Mouse (Mus musculus) thymus, postnatal 4 days (tissue): ENCODE data around the gene Lmntd1.

ENCODE experiments used
- DNase-seq: peaks from one replicate; pipeline ENCODE4 v3.0.0; 2021

The Lmntd1 gene

DNA sequence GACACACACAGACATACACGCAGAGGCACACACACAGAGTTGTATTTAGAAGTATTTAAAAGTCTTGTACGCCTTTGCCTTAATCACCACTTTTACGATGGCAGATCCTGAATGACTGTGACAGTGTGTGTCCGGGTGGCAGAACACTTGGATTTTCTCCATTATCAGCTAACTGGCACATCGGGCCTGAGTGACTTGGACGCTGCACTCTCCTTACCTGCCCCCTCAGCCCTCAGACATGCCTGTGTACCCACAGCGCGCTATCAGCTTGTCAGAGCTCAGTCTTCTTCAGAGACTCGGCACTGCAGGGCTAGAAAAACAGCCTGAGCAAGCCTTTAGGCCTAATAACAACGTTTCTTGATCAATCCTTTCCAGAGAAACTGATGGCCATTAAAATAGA is 187.6 kb downstream of the Lmntd1 start:
- DNase-seq, result no peak

DNA sequence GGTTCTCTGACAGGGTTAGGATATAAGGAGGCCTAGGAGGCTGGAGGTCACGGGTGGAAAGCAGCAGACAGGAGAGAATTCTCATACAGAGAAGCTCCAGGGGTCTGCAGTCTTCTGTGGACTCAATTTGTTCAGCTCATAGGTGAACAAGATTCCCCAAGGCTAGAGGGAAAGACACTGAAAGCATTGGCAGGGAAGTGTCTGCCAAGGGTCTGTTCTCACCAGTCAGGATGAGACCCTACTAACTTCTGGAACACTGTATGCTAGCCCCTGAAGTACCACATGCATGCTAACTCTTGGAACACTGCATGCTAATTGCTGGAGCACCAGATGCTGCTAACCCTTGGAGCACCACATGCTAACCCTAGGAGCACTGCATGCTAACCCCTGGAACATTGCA is 190.0 kb downstream of the Lmntd1 start:
- no peak for DNase-seq

DNA sequence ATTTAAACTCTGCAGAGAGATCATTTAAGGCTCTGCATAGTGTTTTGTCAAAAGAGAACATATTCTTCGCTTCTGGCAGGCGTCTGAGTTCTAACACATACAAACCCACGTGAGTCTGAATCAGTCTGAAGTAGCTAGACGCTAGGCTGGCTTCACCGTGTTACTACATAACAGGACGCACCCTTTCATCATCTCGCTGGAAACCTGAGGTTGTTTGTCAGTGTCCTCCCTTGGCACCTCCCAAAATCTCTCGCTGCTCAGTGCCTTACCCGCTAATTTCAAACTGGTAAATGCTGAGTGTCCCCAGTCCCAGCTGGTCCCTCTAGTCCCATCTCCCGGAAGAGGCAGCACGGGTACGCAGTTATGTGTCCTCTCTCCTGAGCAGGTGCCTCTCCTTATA is 190.6 kb downstream of the Lmntd1 start:
- no peak for DNase-seq

DNA sequence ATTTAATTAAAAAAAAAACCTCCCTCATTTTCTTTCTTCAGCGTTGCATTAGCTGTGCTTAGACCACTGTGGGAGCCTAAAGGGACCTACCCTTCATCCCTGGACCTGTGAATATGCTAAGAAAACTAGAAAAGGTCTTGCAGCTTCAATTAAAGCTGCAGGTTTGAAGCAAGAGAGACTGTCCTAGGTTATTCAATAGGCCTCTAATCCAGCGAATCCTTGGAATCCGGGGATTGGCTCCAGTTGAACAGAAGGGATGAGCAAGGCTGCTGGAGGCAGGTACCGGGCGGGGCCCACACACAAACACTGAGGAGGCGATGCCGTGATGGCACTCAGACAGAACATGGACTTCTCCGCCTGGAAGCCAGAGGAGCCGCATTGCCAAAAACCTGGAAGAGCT is 192.5 kb downstream of the Lmntd1 start:
- DNase-seq, result no peak

DNA sequence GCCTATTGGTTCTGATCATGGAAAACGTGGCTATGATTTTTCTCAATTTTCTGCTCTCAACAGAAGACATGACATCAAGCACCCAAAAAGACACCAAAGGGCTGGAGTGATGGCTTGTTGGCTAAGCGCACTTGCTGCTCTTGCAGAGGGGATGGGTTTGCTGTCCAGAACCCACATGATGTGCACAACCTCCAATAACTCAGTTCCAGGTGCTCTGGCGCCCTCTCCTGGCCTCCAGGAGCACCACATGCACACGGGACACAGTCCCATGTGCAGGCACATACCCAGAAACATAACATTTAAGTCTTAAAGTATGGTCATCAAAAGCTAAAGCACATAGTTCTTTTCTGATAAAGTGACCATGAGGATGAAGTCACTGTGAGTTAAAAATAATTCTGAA is 193.7 kb downstream of the Lmntd1 start:
- peak; percentile 55 for DNase-seq

DNA sequence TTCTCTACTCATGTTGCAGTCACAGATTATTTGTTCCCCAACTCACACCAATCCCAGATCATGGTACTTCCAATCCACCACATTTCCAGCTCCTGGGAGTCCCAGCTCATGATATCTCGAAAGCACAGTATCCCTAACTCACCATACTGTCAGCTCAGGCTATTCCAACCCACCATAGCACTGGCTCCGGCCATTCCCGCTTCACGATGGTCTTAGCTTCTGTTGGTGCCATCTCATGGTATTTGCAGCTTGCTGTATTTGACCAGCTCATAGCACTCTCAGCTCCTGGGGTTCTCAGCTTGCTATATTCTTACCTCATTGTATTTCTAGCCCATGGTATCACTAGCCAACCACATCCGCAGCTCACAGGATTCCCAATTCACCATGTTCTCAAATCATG is 195.3 kb downstream of the Lmntd1 start:
- no peak for DNase-seq

DNA sequence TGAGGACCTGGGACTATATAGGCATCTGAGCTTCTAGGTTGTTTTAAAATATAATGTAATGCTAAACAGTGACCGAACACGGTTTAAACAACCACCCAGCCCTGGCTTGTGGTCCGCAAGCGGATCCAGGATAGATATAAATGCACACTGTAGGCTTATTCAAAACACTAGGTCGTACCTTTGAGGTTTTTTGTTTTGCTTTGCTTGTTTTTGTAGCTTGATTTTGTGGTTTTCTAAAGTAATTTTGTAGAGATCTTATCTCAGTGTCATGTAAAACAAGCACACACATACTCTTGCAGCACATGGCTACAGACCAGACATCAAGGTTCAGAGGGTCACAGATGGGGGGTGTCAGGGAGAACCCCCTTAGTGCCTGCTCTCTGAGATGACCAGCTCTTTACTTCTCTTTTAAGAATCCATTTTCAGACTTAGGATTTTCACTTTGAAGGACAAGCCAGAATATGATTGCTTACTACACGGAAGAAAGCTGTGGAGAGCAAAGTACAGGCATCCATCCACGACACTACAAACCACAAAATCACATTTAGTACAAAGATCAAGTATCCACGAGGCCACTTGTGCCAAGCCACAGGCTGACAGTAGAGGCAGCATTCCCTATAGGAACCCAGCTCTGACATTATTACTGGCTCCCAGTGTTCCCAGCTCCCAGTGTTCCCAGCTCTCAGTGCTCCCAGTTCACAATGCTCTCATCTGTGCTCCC is 196.2 kb downstream of the Lmntd1 start:
- no peak for DNase-seq

DNA sequence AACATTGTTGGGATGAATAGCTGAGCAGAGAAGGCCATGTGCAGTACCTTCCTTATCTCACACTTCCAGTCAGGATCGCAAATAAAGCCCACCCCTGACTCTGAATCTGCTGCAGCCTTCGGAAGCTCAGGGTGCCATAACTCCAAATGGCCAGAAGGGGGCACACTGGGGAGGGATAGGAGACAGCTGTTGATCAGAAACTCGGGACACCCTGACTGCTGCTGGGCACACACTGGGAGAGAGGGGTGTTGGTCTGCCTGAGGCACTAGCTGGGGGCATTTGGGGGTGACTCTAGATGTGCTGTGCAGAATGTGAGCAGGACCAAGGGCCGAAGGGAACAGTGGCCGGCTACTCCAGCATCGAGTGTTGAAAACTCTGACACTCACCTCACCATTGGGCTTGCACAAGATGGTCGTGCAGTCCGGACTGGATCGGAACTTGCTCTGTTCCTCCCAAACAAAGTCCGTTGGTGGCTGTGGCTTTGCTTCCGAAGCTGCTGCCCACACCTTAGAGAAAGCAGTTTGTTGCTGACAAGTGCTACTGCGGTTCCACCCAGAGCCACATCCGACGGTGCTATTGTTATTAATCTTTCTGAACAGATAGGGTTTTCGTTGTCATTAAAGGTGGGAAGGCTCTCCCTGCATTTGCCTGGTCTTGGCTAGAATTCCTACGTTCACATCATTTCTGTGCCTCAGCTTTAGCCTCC is 197.0 kb downstream of the Lmntd1 start:
- DNase-seq, result peak; percentile 78

DNA sequence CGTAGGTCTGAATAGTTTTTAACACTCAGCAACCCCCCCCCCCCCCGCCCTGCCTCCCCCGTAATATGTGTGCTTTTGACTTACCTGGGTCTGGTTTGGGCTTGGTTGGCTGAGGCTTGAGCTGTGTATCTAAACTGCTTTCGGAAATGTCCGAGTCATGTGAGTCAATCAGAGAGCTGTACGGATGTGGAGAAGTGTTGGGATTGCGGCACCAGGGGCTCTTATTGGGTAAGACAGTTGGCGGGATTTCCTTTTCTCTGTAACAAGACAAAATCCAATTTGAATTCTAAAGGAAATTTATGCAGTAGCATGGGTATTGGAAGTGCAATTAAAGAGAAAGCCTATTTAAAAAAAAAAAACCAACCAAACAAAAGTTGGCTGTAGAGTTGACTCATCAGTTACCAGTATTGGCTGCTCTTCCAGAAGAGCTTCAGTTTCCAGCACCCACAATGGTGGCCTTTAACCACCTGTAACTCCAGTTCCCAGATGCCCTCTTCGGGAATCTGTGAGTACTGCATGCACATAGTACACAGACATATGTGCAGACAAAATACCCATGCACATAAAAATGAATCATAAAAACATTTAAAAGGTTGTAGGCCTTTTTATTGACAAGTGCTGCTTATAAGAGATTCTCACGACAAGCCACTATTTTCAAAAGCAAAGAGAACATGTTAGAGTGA is 209.6 kb downstream of the Lmntd1 start:
- no peak for DNase-seq

DNA sequence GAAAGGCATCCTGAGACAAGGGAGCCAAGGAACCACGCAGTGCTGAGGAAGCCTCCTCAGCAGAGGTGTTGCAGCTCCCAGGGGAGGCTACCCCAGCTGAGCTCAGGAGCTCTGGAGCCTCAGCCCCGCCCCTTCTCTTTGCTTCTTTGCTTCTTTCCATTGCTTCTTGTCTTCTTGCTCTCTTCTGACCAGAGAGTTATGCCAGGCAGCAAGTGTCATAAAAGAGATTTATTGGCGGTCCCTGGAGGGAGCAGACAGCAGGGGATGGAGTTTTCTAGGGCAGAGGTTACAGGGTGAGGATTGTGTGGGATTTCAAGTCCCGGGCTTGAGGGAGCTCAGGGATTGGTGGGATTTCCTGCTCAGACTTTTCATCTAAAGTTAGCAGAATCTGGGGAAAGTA is 213.0 kb downstream of the Lmntd1 start:
- DNase-seq, result no peak

DNA sequence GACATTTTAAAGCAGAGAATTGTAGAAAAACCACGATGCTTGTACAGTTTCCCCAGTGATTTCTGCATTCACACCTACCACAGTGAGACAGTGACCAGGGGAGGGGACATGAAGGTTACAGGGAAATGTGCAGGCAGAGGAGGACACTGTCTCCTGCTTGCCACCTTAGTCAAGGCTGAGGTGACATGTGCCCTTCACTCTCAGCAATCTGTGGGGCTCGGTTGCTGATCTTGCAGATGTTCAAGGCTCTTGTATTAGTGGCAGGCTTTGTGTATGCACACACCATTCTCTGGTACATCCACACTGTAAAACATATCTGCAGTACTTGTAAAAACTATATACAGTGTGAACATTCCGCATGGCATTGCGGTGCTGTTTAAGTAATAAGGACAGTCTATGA is 216.2 kb downstream of the Lmntd1 start:
- DNase-seq, result no peak

DNA sequence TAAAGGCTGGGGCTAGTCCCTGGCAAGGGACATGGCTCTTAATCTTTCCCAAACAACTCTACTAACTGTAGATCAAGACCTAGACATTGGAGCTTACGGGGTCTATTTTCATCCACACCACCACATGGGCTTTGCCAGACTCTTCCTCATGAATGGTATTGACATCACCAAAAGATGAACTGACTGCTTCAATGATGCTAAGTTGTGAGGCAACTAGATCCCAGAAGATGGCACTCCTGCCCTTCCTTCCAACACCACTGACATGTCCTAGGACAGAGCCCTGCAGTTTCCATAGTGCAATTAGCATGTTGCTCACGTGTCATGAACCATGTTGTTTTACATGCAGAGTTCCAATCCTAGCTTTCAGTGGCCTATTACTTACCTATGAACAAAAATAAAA is 217.6 kb downstream of the Lmntd1 start:
- DNase-seq, result no peak

DNA sequence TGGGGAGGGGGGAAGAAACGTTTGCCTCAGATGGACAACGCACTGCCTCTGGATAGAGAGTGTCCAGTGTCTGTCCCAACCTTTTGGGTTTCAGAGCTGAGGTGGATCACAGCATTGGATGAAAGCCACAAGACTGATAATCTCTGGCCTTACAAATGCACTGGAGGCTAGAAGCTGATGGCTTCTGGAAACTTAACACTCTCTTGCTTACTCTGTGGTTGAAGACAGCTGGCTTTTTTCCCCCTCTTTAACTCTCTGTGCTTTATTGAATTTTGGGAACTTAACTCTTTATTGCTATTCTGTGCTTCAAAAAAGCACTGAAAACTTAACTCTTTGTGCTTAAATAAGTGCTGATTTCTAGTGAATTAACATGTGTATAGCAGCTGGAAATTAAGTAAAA is 223.7 kb downstream of the Lmntd1 start:
- no peak for DNase-seq

DNA sequence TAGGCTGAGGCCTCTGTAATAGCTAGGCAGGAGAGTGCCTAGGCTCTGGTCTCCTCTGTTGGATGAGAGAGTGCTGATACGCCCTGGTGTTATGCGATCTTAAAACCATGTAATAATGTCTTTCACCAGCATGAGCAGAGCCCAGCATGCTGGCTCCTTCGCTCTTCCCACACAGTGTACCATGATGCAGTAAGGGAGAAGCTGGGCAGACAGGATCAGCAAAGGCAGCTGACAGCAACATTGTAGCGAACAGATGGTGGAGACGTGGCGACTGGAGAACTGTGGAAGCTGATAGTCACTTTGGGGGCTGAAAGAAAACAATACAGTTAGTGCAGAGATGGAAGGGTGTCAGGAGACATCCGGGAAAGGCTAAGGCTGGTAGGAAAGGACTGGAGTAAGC is 224.2 kb downstream of the Lmntd1 start:
- DNase-seq, result no peak

DNA sequence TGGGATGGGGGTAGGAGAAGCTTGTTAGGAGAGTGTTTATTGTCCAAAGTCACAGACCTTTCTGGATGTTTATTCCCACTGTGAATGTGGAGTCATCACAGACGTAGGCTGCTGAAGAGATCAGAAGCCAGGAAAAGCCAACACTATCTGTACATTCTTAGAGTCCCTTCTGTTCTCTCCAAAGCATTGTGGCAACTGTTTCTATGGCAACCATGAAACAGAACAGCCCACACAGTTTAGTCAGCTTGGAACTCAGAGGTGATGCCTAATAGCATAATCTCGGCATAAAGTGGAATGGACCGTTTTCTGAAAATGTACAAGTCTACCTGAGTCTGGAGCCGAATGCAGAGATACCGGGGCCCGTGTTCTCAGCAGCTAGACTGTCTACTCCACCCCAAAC is 226.7 kb downstream of the Lmntd1 start:
- no peak for DNase-seq

DNA sequence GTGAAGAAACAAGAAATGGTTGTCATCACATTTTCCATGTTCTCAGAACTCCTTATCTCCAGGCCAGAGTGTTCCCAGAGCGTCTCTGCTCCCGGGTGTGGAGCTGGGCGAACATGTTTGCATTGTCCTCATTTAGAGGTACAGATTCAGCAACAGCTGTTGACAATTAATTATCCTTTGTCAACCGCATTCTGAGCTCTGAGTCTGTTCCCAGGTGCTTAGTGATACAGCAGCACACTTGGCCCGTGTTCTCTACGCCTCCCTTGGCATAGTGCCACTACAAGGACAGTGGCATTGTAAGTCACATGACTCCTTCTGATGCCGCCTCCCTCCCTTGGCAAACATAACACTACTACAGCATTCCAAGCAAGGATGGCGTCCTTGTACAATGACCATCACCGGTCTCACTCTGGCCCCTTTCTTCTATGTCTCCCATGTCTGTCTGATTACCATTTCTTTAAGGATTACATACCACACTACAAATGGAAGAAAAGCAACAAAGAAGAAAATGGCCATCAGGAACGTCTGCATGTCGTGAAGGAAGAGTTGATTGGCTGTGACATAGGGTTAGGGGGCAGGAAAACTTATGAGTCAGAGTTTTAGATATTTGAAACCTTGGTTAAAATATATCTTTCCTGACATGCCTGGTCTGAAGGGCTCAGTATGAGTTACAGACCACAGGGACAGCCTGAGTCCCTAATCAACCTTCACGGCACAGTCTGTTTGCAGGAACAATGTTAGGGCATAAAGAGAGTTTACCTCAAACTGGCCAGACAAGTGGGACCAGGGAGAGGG is 231.3 kb downstream of the Lmntd1 start:
- DNase-seq, result no peak

DNA sequence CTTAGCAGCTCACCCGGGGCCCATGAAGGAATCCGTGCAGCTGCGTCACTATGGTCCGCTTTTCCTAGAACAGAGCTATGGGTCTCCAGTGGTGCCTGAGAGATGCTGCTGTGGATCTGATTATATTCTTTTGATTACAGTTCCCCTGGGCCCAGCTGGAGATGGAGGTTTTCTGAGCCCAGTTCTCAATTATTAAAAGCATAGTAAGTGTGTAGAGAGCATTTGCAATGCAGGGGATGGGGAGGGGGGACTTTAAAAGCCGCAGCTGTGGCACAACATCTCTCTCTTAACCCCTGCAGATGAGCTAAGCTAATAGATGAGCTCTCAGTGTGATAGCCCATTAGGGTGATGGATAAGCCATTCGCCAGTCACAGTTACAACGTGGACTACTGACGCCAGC is 233.2 kb downstream of the Lmntd1 start:
- DNase-seq, result no peak

DNA sequence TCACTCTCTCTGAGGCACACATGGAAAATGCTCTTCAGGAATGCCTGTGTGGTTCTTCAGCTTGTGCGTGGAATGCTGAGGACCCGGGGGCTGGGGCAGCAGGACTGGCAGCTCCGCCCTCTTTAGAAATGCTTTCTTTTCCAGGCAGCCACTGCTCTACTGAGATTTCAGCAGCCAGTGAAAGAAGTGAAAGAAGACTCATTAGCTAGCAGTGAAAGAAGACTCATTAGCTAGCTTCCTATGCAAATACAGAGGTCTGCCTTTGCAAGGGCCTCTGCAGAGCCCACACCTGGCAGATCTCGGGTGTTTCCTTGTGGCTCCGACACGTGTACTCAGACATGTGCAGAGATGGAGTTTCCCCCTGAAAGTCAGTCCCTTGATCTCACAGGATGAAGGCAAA is 234.9 kb downstream of the Lmntd1 start:
- no peak for DNase-seq

DNA sequence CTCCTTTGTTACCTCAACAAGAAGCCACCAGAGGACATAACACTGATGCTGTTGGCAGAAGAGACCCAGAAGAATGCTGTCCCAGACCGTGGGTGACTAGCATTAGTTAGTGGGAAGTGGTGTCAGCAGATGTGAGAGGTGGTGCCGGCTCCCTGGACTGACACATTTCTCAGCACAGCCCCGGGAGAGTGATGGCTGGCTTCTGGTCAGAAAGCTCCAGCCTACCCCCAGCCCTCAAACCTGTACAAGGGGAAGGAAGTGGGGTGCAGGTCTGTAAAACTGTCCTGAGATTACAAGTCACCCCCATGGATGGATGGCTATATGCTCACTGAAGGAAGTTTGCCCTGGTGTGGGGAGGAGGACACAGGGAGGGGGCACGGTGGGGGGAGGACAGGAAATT is 235.4 kb downstream of the Lmntd1 start:
- DNase-seq, result no peak

DNA sequence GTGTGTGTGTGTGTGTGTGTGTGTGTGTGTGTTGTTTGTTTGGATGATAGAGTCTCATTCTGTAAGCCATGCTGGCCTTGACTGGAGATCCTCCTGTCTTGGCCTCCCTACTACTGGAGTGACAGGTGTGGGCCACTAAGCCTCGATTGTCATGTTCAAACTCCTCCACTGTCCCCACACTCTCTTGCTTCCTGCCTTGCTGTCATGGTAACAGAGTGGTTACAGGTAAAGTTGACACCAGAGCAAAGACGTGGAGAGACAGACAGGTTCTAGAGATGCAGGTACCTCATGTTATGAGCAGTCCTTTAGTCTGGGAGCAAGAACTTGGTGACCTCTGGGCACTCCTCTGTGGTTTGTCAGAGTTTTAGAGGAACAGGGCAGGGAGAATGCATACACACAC is 239.7 kb downstream of the Lmntd1 start:
- DNase-seq, result no peak

DNA sequence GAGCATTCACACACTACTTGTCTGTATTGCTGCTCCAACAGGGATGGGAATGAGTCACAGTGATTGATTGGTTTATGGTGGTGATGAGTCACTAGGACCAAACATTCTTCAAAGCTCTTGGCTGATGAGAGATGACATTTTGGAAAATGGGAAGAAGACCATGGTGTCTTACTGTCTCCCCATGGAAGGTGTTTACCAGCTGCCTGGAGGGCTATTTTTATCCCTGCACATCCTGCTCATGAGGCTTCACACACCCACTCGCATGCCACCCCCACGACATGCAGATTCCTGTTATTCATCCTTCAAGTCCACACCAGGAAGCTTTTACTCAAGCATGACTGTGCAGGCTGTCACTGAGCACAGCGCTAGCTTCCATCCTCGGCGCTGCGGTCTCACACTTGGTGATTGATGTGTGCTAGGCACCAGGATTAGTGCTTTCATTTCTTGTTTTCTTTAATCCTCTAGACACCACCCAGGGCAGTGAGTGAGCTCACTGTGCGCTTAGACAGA is 240.4 kb downstream of the Lmntd1 start:
- peak; percentile 27 for DNase-seq

DNA sequence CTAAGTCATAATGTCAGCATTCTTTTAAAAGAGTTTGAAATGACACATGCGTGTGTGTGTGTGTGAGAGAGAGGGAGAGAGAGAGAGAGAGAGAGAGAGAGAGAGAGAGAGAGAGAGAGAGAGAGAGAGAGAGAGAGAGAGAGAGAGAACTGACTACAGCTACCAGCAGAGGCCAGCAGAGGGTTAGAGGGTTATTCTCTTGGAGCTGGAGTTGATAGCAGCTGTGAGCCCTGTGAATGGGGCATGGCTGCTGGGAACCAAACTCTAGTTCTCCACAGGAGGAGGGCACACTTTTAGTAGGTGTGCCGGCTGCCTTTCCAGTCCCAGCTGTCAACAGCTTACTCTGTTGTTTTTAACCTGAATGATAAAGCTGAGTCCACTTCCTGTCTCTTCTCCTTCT is 242.1 kb downstream of the Lmntd1 start:
- peak; percentile 35 for DNase-seq

DNA sequence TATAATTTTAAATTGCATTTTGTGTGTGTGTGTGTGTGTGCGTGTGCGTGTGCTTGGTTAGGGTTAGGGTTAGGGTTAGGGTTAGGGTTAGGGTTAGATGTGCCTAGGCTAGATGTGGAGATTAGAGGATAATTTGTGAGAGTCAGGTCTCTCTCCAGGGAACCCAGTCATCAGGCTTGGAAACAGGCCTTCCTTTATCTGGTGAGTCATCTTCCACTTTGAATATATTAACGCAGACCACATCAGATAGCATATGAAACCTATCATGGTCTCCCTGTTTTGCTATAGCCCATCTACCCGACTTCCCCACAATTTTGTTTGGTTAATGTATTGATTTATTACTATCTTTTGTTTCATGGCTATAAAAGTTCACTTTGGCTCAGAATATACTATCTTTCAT is 242.5 kb downstream of the Lmntd1 start:
- DNase-seq, result no peak
